Mouse (Mus musculus): ENCODE data around the gene Pigk.

Gene Pigk

DNA sequence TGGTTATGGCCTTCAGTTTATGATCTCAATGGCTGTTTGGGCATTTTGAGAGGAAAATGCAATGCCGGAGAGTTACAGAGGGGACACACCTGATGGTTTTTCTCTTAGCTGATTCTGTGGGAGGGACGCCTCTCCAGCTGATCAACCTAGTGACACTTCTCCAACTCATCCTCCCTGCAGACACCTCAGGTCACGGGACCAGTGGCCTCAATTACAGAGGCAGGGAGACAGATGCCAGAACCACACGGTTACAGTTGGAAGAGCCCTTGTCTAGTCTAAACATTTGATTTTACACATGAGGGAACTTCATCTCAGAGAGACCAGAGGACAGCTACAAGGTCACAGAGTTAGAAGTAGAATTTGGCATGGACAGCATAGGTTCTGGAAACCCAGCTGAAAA is 197.7 kb downstream of the Pigk start:
- DNase-seq: no peak

DNA sequence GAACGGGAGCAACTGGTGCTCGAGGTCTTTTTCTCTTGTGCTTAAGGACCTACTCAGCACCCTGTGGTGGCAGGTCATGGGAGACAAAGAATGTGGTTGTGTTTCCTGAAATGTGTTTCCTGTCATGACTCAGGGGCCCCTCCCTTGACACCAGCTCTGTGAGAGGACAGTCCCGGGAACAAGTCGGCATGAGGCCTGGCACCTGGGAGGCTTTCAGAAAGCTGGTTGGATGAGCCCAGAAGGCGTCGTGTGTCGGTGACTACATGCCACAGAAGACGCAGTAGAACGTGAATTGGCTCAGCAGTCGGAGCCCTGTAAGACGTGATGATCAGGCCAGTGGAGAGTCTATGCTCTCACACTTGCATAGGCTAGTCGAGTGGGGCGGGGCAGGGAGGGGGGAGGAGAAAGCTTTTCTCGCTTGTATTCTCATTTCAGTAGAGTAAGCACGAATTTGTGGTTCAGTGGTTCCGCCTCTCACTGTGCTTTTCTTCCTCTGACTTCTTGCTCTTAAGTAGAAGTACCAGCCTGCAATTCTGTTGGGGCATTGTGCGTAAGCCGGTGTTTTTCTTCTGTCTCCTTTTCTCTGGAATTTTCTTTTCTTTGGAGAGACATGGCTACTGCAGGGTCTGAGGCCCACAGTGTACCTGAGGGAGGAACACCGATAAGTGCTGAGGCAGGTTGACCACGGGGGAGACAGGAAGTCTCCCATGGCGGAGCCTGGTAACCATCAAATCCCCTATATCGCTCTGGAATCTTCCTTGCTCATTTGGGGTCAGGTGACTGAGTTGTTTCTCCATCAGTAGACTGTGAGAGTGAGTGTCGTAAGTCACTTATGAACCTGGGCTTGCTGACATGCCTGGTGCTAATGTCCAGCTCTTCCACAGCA is 198.6 kb downstream of the Pigk start:
- no peak for DNase-seq

DNA sequence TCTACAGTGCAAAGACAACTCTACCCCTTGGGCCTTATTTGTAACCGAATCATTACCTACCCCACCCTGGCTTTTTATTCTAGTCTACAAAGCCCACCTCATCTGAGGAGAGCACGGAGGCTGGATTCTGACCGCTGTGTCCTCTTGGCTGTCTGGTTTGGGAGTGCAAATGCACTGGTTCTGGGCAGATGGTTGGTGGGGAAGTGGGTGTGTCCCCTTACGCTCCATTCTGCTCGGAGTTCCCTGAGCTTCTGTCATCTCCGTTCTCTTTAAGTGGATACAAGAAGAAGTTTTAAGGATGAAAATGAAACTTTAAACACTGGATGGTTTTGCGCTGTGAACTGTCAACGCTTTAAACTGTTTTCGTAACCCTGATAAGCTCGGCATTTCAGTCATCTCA is 199.2 kb downstream of the Pigk start:
- no peak for DNase-seq

DNA sequence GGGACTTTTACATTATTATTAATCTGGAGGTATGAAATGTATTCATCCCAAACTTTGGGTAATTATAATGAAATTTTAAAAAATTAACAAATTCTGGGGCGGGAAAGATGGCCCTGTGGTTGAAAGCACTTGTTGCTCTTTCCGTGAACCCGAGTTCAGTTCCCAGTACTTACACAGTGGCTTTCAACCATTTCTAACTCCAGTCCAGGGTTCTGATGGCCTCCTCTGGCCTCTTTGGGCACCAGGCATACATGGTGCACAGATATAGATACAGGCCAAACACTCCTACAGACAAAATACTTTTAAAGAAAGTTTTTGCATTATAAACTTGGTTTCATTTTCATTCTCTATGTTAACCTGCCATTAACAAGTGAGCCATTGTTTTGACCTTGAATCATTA is 199.7 kb downstream of the Pigk start:
- DNase-seq: no peak

GRCm38 (mm10) chr3:152914376-152914775 is 200.5 kb downstream of the Pigk start:
- DNase-seq: no peak

DNA sequence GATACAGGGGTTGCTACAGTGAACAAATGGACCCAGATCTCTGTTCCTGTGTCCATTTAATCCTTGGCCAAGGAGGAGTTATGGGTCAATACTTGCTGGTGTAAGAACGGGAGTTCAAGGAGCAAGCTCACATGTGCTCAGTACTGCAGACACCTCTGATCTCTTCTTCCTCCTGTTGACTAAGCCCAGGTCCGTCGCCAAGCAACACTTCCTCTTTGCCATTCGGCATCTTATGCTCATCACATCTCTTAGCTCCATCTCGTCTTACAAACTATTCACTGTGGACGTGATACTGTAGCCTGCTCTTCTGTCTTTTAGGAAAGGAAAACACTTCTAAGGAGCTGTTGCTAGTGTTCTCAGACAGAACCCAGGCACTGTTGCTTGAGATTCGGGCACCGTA is 203.7 kb downstream of the Pigk start:
- DNase-seq: no peak

GRCm38 (mm10) chr3:152919101-152919500 is 205.2 kb downstream of the Pigk start:
- DNase-seq: no peak

DNA sequence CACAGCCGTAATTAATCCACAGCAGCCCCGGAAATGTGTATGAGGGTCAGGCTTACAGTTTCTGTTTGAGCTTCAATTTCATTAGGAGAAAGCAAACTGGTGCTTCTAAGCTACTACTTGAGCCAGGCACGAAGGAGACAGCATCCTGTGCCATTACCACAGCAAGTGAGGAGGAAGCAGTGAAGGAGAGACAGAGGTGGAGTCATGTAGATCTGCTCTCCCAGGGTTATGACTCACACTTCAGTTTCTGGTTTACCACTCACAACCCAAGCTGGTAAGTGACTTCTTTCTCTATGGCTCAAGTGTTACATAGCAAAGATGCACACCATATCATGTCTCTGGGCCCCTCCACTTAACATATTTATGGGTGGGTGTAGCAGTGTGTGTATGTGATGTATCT is 206.5 kb downstream of the Pigk start:
- no peak for DNase-seq

- DNase-seq: no peak
Observed at GRCm38 (mm10) chr3:152923530-152923929, 209.6 kb downstream of the Pigk start.

DNA sequence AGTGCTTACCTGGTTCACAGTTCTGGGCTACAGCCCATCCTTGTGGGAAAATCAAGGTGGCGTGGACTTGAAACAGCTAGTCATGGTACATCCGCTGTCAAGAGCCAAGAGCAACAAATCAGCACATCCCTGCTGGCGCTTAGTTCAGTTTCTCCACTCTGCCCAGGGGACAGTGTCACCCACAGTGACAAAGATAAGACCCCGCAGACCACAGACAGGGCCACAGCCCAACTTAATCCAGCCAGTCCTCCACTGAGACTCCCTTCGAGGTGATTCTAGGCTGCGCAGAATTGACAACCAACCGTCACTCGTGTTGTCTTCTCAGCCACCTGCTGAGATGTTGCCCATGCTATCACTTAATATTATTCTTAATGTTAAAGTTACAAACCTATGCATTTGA is 211.5 kb downstream of the Pigk start:
- no peak for DNase-seq

DNA sequence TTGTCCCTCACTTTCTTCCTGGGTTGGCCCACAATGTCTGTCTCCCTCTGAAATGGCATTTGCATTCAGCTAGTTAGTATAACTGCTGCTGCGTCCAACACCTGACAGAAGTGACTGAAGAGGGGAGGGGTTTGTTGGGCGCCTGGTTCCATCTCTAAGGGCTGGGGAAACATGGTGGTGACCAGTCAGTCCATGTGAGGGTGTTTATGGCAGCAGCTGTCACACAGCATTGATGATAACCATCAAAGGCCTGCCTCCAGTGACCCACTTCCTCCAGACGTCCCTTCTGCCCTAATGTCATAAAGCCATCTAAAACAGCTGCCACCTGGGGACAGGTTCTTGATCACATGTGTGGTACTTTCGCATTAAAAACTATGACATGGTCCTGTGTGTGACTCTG is 212.3 kb downstream of the Pigk start:
- DNase-seq: no peak

- DNase-seq: peak; percentile 79
Observed at GRCm38 (mm10) chr3:152928287-152928975, 214.5 kb downstream of the Pigk start.

- DNase-seq: no peak
Observed at GRCm38 (mm10) chr3:152929256-152929787, 215.4 kb downstream of the Pigk start.

- DNase-seq: no peak
Observed at GRCm38 (mm10) chr3:152929788-152930281, 215.9 kb downstream of the Pigk start.

DNA sequence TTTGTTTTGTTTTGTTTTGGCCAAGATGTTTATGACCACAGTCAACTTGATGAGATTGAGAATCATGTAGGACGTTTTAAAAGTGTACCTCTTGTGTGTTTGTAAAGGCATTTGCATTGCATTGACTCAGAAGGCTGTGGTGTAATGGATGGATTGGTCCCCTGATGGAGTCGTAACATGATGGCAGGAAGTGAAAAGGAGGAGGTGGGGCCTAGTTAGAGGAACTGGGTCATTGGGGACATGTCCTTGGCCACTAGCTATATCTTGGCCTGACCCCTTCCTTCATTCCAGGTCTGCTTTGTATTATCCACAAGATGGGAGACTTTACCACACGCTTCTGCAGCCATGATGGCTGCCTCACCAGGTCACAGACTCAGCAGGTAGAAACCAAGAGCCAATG is 217.5 kb downstream of the Pigk start:
- DNase-seq: no peak

GRCm38 (mm10) chr3:152932096-152932495 is 218.2 kb downstream of the Pigk start:
- DNase-seq: no peak

GRCm38 (mm10) chr3:152932544-152932943 is 218.6 kb downstream of the Pigk start:
- DNase-seq: no peak

- no peak for DNase-seq
Observed at GRCm38 (mm10) chr3:152933737-152934136, 219.8 kb downstream of the Pigk start.

DNA sequence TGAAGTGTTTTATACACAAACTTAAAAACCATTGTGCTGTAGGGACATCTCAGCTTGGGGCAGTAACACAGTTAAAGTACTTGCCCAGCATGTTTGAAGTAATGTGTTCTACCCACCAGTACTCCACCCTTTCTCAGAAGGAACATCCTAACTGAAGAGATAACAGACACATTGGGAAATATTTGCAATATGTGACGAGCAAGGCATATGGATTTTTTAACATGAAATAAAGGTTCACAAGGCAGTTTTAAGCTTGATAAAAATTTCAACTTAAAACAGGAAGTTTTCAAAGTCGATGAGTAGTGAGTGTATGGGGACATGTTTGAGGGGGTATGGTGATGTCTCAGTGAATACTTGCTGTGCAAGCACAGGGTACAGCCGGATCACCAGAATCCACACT is 222.4 kb downstream of the Pigk start:
- DNase-seq: no peak

DNA sequence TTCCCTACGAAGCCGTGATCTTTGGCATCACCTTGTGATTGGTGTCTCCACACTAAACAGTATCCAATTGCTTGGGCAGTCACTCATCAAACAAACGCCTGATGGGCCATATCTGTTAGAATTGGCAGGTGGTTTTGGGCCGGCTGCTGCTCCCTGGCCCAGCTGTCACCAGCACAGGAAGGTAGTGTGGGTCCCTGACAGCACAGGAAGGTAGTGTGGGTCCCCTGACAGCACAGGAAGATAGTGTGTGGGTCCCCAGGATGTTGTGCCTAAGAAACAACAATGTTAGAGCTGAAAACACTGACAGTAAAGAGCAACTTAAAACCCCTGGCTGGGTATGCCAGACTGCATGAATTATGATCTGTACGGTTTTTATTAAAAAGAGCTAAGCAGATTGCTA is 227.8 kb downstream of the Pigk start:
- DNase-seq: no peak

DNA sequence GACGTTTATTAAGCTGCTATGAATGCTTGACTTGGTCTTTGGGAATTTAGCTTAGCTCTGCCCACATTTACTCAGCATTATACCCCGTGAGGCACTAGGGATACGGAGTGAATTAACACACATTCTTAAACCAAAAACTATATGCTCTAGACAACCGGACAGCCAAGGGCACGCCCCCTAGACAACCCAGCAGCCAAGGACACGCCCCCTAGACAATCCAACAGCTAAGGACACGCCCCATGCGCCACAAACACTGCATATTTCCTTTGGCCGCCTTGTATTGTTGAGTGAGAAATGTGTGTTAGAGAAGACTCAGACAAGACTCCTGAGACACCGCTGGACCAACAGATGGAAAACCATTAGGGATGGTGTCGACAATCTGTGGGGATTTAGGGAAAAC is 229.1 kb downstream of the Pigk start:
- DNase-seq: no peak

DNA sequence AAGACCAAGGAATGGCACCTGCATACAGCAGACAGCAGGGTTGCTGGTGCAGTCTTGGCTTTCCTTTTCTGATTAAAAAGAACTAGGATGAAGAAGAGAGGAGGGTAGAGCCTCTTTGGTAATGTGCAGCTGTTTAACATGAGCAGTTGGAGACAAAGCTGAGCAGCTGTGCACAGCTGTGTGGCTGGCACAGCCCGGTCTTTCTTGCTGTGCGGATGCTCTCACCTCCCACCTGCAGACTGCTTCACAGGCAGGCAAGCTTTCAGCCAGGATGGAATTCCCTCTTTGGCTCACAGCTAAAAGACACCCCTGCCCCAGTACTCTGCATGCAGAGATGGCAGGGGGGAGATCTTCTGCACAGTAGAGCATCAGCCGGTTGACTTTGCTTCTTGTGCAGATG is 230.9 kb downstream of the Pigk start:
- DNase-seq: no peak

DNA sequence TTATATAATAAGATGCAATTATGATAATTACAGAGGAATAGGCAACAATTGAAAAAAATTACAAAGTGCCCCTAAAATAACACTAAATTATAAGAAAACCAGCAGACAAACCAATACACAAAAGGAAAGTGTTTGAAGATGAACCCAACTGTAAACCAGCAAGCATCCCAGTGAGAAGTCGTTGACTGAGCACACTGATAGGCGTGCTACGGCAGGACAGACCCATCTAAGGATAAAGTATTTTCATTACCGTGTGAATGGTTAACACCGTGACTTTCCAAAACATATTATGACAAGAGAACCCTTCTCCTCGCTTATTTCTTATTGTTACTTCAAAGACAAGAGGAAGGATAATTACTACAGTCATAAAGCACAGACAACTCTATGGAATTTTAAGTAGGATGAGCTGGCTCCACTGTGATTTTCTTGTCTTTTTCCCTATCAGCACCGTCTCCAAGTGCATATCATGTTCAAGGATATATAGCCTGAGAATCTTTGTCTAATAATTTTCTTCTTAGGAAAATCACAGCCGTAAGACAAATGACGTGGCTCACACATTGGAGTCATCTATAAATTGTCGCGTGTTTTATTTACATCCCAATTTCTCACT is 233.2 kb downstream of the Pigk start:
- DNase-seq: no peak

GRCm38 (mm10) chr3:152948556-152948955 is 234.7 kb downstream of the Pigk start:
- no peak for DNase-seq
